Mouse (Mus musculus) left cerebral cortex, adult 2 months (tissue): Measurements from ENCODE around the gene Paox. TPM values are rescaled to one million over a fixed set of nuclear protein-coding genes. Genes with fewer than 3 reads are reported as not detected.
"Not testable (repeated sequence)": the region's sequence is repeated elsewhere in the genome, so short reads cannot be mapped to it uniquely, and the experiment has no call there.

ENCODE experiments used
- DNase-seq, 2 experiments: peaks; one replicate each; pipeline ENCODE4 v3.0.0; 2021 to 2022; ENCODE audit warnings: low spot score in 2 of 2, mixed read lengths in 1 of 2; ENCODE audit errors: extremely low spot score in 1 of 2
- H3K27ac ChIP-seq: fragments of 200-600 bp; 2 replicates; pipeline ENCODE4 v1.8.1; 2022
- H3K4me3 ChIP-seq: fragments of 200-600 bp; 2 replicates; pipeline ENCODE4 v1.8.1; 2022
- CTCF ChIP-seq: fragments of 200-600 bp; IDR thresholded peaks from 2 replicates; pipeline ENCODE4 v1.8.1; 2022; ENCODE audit warnings: antibody characterized with exemption, mild to moderate bottlenecking, moderate library complexity
- intact Hi-C: fragments of 180-260 bp; cut with DNase I; formaldehyde crosslinking; loops from one replicate; pipeline ENCODE4 v1.15.1; 2025
- total RNA-seq, 2 experiments: library from RNA; stranded (reverse); gene quantifications; 2 replicates each; pipeline ENCODE4 v1.2.3; 2021

Paox gene
- total RNA-seq, 2 experiments from 2014 or later = 4.1 to 5.5 TPM

GRCm38 (mm10) chr7:140124382-140124781 lies 8.8 kb downstream of the Paox start:
- intact Hi-C loops = no loop called here
- no peak for TF ChIP-seq CTCF
- Histone ChIP-seq H3K4me3 (no peak overlapping the region), H3K27ac (no peak overlapping the region)
- no peak for DNase-seq

GRCm38 (mm10) chr7:140125278-140126021 lies 9.9 kb downstream of the Paox start:
- Histone ChIP-seq H3K4me3 (peak overlapping the region; percentile 97), H3K27ac (peak overlapping the region; percentile 84)
- DNase-seq = peak; percentile 84 to 88
- TF ChIP-seq CTCF = no peak
- intact Hi-C loops = loop anchor here (1.0 kb wide), 1 partner anchor 23 kb away; the partner anchor contains the start of gene Fuom

- no peak for DNase-seq
- H3K4me3 ChIP-seq = peak overlapping the region; percentile 97
- intact Hi-C loops = no loop called here
- TF ChIP-seq CTCF = no peak
- peak overlapping the region; percentile 84 for H3K27ac ChIP-seq
Observed at GRCm38 (mm10) chr7:140126022-140126350, 10.4 kb downstream of the Paox start.

- Histone ChIP-seq H3K4me3 (no peak overlapping the region), H3K27ac (no peak overlapping the region)
- no peak for DNase-seq
- intact Hi-C loops = no loop called here
- no peak for TF ChIP-seq CTCF
Observed at GRCm38 (mm10) chr7:140126934-140127333, 11.3 kb downstream of the Paox start.

GRCm38 (mm10) chr7:140127911-140128310 lies 12.3 kb downstream of the Paox start:
- intact Hi-C loops = no loop called here
- DNase-seq = no peak
- no peak for TF ChIP-seq CTCF
- Histone ChIP-seq H3K27ac (no peak overlapping the region), H3K4me3 (no peak overlapping the region)

- DNase-seq, intact Hi-C loops, H3K27ac ChIP-seq, H3K4me3 ChIP-seq: not testable (repeated sequence)
Observed at GRCm38 (mm10) chr7:140132184-140132583, 16.6 kb downstream of the Paox start.

- intact Hi-C loops, H3K27ac ChIP-seq, H3K4me3 ChIP-seq, DNase-seq: not testable (repeated sequence)
Observed at GRCm38 (mm10) chr7:140134033-140134432, 18.4 kb downstream of the Paox start.

- no peak for DNase-seq
- intact Hi-C loops = no loop called here
- no peak for TF ChIP-seq CTCF
- no peak overlapping the region for H3K27ac ChIP-seq
- H3K4me3 ChIP-seq = no peak overlapping the region
Observed at GRCm38 (mm10) chr7:140135106-140135770, 19.6 kb downstream of the Paox start.

- Histone ChIP-seq H3K4me3 (peak within 1 kb of the TSS; percentile 80), H3K27ac (peak within 1 kb of the TSS; percentile 96)
- peak; percentile 97 to 98 for DNase-seq
- TF ChIP-seq CTCF = no peak
- intact Hi-C loops = loop anchor here (1.0 kb wide), 1 partner anchor 35 kb away; the partner anchor contains the start of gene Fuom
Observed at GRCm38 (mm10) chr7:140137135-140138020, 21.8 kb downstream of the Paox start, which contains the start of gene Mtg1. Gene Mtg1 (plus strand): TSS chr7:140137564.

- DNase-seq = no peak
- intact Hi-C loops = no loop called here
- Histone ChIP-seq H3K4me3 (peak overlapping the region; percentile 80), H3K27ac (peak overlapping the region; percentile 96)
- no peak for TF ChIP-seq CTCF
Observed at GRCm38 (mm10) chr7:140138021-140138310, 22.4 kb downstream of the Paox start.

GRCm38 (mm10) chr7:140141350-140141749 lies 25.8 kb downstream of the Paox start:
- intact Hi-C loops = loop anchor here (1.0 to 5.0 kb wide), 2 partner anchors 63 to 174 kb away; no protein-coding TSS in a partner anchor
- Histone ChIP-seq H3K4me3 (0 out of 2 replicates have a peak overlapping the region, but pooled peaks have one; percentile 22), H3K27ac (no peak overlapping the region)
- TF ChIP-seq CTCF = peak; percentile 78
- DNase-seq = peak; percentile 48 to 57

- Histone ChIP-seq H3K4me3 (no peak overlapping the region), H3K27ac (no peak overlapping the region)
- intact Hi-C loops = loop anchor here (5.0 kb wide), 1 partner anchor 177 kb away; no protein-coding TSS in a partner anchor
- peak; percentile 43 for TF ChIP-seq CTCF
- DNase-seq = no peak
Observed at GRCm38 (mm10) chr7:140144550-140144949, 29.0 kb downstream of the Paox start.
